Mouse (Mus musculus) layer of hippocampus, adult 2 months (tissue): ENCODE results near the gene Pxn. TPM values are rescaled to one million over a fixed set of nuclear protein-coding genes. Genes with fewer than 3 reads are reported as not detected.

Experiments
- DNase-seq, 2 experiments: peaks; one replicate each; pipeline ENCODE4 v3.0.0; 2022; ENCODE audit warnings: low spot score in 2 of 2
- H3K27ac ChIP-seq: fragments of 200-600 bp; 2 replicates; pipeline ENCODE4 v1.8.1; 2022
- H3K4me3 ChIP-seq: fragments of 200-600 bp; 2 replicates; pipeline ENCODE4 v1.8.1; 2022; ENCODE audit warnings: mild to moderate bottlenecking
- CTCF ChIP-seq: fragments of 200-600 bp; conservative IDR thresholded peaks from 2 replicates; pipeline ENCODE4 v1.8.1; 2022; ENCODE audit warnings: antibody characterized with exemption, mild to moderate bottlenecking, moderate library complexity
- total RNA-seq, 2 experiments: library from RNA; stranded (reverse); gene quantifications; 2 replicates each; pipeline ENCODE4 v1.2.3; 2021

The Pxn gene
- total RNA-seq, 2 experiments from 2014 or later: 40.8 to 47.3 TPM

GRCm38 (mm10) chr5:115479561-115479960 is 26.9 kb upstream of the Pxn start:
- H3K27ac ChIP-seq: no peak overlapping the region
- no peak overlapping the region for H3K4me3 ChIP-seq
- DNase-seq: no peak
- no peak for TF ChIP-seq CTCF

- no peak for TF ChIP-seq CTCF
- DNase-seq: no peak
- Histone ChIP-seq H3K4me3 (peak overlapping the region; percentile 27; the same call in 1 of the 2 replicates), H3K27ac (peak overlapping the region; percentile 23; the same call in 1 of the 2 replicates)
Observed at GRCm38 (mm10) chr5:115480101-115480500, 26.4 kb upstream of the Pxn start.

GRCm38 (mm10) chr5:115482390-115483265 is 23.8 kb upstream of the Pxn start:
- Histone ChIP-seq H3K4me3 (no peak overlapping the region), H3K27ac (no peak overlapping the region)
- no peak for DNase-seq
- TF ChIP-seq CTCF: no peak

- peak; percentile 61 for TF ChIP-seq CTCF
- Histone ChIP-seq H3K4me3 (peak overlapping the region; percentile 62), H3K27ac (no peak overlapping the region; the same call in 1 of the 2 replicates)
- DNase-seq: no peak
Observed at GRCm38 (mm10) chr5:115483385-115483784, 23.1 kb upstream of the Pxn start.

GRCm38 (mm10) chr5:115483947-115484920 is 22.2 kb upstream of the Pxn start, which contains the start of gene Sirt4:
TSS of gene Sirt4 (minus strand) at chr5:115484725.
- DNase-seq: peak; percentile 86 to 93
- no peak for TF ChIP-seq CTCF
- peak within 1 kb of the TSS; percentile 91 for H3K27ac ChIP-seq

GRCm38 (mm10) chr5:115484996-115485395 is 21.5 kb upstream of the Pxn start:
- Histone ChIP-seq H3K27ac (peak overlapping the region; percentile 91), H3K4me3 (peak overlapping the region; percentile 62)
- no peak for DNase-seq
- TF ChIP-seq CTCF: no peak

More at GRCm38 (mm10) chr5:115483947-115484920, 22.2 kb upstream of the Pxn start, which contains the start of gene Sirt4:
- H3K4me3 ChIP-seq: peak within 1 kb of the TSS; percentile 62

GRCm38 (mm10) chr5:115485489-115486205 is 20.8 kb upstream of the Pxn start:
- no peak for DNase-seq
- Histone ChIP-seq H3K4me3 (no peak overlapping the region), H3K27ac (no peak overlapping the region)
- TF ChIP-seq CTCF: no peak

GRCm38 (mm10) chr5:115486726-115487125 is 19.8 kb upstream of the Pxn start:
- no peak for TF ChIP-seq CTCF
- Histone ChIP-seq H3K27ac (no peak overlapping the region), H3K4me3 (no peak overlapping the region)
- no peak for DNase-seq

GRCm38 (mm10) chr5:115487353-115487752 is 19.1 kb upstream of the Pxn start:
- no peak for DNase-seq
- Histone ChIP-seq H3K27ac (no peak overlapping the region), H3K4me3 (no peak overlapping the region)
- TF ChIP-seq CTCF: no peak

- TF ChIP-seq CTCF: peak; percentile 23; the same call in 1 of the 2 replicates
- DNase-seq: no peak
- H3K4me3 ChIP-seq: no peak overlapping the region
- no peak overlapping the region for H3K27ac ChIP-seq
Observed at GRCm38 (mm10) chr5:115487942-115488580, 18.4 kb upstream of the Pxn start.

- no peak for TF ChIP-seq CTCF
- peak overlapping the region; percentile 63 for H3K4me3 ChIP-seq
- peak; percentile 74 to 78 for DNase-seq
- peak overlapping the region; percentile 100 for H3K27ac ChIP-seq
Observed at GRCm38 (mm10) chr5:115488841-115489698, 17.4 kb upstream of the Pxn start.
